Mouse (Mus musculus): Measurements from ENCODE around the gene Dbx1.

Dbx1 gene

DNA sequence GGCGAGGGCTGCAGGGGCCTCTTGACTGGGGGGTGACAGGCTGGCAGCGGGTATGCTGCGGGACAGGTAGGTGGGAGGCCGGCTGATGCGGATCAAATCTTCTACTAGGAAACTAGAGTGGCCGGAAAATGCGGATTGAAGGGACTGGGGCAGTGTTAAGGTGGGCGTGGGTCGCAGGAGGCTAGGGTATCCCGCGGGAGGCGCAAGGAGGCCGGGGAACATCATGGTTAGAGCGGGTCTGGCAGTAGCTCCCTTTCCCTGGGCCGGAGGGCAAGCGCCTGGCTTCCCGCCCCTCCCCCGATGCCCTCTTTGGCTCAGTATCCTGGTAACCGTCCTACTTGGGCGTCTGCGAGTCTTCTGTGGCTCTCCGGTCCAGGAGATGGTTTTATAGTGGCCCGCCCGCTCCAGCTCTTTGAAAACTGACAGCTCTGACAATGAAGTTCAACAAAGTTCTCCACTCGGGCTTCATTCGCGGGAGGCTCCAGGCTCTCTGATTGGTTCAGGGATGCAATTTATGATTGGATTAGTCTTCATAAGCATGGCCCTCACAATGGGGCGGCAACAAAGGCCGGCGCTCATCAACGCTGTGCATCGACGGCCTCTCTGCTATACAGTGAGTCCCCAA, at the start of gene Dbx1:
Gene Dbx1 (minus strand): TSS at position 359 of the 625 bp plus-strand sequence.
- no peak for DNase-seq (ENCODE audit: low read depth, low spot score)

DNA sequence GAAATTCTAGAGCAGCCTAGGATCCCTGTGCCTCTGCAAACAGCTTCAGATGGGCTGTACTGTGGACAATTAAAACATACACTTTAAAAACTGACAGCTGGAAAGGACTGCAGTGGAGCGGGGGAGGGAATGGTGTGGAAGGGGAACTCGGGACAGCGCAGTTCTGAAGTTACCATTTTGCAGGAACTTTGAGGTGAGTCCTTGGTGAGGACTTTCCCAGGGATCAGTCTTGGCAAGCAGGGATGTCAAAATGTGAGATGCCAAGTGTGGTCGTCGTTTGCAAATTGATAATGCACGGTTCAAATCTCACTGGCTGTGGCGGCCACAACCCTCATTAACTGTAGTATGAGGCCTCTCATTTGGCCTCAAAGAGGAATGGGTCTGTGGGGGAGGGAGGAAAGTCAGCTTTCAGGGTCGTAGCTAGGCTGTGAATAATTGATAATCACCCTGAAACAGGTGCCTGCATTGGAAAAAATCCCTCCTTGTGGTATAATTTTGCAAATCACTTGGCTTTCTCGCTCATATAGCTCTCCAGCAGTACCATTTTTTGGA, 42.3 kb upstream of the Dbx1 start:
- no peak for DNase-seq (ENCODE audit: low read depth, low spot score)

DNA sequence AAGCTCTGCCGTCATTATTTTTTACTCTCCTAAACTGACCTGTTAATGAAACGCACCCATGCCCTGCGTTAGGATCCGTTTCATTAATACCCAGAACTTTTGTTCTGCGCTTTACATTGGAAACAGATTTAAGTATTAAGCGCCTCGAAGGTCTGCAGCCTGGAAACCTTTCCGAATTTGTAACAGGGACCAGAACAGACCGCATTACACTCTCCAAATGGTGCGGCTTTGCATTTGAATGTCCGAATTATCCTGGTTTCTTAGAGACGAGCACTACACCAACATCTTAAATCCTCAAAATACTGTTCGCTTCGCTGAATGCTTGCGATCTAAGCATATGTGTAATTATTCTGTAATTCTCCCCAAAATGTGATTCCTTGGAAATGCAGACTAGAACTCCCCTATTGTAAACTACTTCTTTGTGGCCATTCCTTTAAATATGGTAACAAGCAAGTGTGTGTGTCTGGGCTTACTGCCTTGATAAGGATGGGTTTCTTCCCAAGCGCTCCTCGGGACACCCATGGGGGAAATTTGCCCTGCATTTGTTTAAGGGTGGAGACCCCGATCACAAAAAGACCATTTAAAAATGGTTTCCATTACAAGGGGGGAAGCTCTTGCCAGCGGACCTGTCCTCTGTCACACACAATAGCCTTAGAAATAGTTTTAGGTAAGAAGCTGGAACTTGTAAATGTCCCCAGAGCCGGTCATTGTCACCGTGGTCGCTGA, 41.6 kb upstream of the Dbx1 start:
- no peak for DNase-seq (ENCODE audit: low read depth, low spot score)

DNA sequence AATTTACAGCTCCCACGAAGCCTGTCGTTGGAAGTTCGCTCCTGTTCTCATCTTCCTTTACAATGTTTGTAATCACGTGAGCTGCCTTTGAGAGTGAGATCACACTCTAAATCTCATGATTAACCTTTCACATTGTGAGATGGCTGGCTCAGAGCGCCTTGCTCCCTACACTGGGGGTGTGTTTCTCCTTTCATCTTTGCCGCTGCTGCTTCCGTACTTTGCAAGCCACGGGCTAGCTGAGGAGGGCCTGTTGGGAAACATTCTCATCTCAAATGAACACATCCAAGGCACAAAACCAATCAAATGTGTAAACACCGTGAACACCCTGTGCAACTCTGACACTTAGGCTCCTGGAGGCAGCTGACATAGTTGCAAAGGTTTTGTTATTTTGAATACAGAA, 40.5 kb upstream of the Dbx1 start:
- DNase-seq (ENCODE audit: low read depth, low spot score) = no peak

DNA sequence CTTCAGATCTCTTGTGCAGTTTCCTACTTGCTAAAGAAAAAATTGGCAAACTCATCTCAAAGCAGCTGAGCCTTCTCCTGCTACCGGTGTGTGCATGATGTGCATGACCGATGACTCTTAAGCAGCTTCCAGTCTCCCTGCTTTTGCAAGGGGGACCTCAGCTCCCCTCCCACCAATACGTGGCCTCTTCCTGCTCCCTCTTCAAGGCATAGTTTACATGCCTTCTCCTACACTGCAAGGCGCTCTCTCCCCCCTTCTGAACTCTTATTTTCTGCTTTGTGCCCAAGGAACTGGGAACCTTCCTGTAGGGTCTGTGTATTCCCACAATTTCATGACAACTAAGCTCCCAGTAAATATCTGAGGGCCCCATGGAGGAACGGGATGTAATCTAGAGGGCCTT, 40.0 kb upstream of the Dbx1 start:
- DNase-seq (ENCODE audit: low read depth, low spot score) = no peak

DNA sequence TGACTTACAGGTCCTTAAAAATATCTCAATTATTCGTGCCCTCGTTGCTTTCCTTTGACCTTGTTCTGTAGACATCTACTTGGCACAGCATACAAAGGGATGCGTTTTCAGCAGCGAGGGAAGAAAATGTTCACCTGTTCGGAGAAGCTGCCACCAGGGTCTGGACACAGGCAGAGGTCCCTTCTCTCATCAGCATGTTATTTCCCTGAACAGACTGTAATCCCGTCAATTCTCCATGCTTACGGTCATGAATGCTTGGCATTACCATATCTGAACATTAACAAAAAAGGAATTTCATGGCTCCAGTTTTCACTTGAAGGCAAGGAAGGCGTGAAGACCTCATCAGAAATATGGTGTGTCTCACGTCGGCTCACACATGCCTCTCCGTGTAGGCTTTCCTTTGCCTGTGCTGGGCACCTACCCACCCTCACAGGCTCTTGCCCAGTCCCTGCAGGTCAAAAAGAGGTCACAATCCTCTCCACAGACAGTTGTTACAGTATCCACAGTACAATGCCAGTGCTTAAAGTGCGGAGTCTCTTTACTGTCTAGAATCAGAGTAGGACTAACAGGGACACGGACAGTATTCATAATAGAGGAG, 31.7 kb upstream of the Dbx1 start:
- DNase-seq (ENCODE audit: low read depth, low spot score) = peak; percentile 2

DNA sequence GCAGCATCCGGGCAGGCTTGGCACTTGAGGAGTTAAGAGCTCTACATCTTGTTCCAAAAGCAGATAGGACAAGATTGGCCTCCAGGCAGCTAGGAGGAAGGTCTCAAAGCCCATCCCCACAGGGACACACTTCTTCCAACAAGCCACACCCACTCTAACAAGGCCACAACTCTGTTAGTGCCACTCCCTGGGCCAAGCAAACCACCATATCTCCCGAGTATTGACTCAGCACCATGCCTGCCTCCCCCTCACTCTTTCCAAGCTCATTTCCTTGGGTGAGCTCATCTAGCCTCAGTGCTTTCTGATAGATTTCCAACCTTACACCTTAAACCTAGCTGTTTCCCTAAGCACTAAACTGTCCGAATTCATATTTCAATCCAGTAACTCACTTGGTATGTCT, 26.9 kb upstream of the Dbx1 start:
- no peak for DNase-seq (ENCODE audit: low read depth, low spot score)

DNA sequence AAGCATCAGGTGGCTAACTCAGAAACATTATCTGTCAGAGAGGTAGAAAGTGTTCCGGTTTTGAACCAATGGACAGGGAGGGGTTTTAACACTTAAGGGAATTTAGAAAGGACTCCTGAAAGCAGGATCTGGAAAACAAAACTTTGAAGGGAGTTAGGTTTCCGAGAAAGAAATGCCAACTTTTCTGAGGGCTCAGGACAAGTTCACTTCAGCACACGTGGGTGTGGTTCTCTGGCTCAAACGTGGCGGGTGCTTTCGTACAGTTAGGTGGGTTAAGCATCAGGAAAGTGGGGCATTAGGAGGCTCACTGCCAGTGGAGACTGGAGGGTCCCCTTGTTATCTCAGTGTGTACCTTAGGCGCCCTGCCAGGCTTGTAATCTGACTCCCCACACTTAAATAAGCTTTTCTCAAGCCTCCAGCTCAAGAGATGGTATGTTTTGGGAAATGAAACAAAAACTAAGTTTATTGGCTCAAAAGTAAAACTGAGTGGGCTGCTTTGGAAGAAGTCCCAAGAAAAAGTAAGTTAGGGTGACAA, 25.9 kb upstream of the Dbx1 start:
- no peak for DNase-seq (ENCODE audit: low read depth, low spot score)

DNA sequence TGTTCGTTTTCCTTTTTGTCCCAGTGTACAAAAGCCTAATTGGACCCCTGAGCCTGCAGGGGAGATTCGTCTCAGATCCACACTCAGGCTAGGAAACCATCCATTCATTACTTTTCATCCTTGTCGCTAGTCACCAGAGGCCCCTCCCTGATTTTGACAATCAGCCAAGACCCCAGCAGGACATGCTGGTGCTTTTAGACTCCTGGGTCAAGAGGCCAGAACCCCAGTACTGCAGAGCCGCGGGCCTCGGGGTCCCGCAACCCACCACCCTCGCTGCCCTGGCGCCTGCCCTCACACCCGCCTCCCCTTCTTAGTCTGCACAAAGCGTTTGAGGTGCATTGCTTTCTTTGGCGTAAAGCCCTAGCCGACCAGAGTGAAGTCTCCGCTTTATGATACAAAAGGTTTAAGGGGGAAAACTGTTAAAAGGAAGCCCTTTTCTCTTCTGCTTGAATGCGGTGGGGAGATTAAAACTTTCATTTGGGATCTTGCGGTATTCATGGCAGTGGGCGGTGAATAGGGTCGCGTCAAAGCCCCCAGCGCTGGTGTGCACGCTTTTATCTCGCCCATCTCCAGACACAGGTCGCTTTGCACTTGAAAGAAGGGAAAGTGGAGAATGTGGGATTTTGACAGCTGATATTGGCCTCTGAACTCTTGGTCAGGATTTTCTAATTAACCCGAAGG, 25.3 kb upstream of the Dbx1 start:
- DNase-seq (ENCODE audit: low read depth, low spot score) = no peak

DNA sequence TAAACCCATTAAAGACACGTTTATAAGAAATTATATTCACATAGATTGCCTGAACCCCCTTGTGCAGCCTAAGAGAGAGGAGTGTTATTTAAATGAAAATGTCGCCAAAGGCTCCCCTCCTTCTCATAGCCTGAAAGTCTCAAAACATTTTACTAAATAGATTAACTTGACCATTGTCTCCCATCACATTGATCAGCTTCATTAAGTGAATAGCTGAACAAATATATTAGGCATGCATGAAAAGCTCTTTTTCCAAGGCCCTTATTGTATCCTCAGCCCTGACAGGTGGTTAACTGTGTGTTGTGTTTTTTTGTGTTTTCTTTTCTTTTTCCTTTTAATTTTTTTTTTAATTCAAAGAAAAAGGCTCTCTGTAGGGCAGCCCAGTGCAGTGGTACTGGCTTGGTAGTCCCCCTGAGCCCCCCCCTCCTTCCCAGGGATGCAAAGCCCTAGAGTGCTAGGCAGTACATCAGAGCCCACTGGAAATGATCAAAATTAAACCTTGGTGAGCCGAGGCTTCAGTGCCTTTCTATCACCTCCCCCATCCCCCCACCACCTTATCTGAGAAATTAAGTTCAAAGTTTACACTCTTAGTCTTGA, 4.2 kb upstream of the Dbx1 start:
- no peak for DNase-seq (ENCODE audit: low read depth, low spot score)

DNA sequence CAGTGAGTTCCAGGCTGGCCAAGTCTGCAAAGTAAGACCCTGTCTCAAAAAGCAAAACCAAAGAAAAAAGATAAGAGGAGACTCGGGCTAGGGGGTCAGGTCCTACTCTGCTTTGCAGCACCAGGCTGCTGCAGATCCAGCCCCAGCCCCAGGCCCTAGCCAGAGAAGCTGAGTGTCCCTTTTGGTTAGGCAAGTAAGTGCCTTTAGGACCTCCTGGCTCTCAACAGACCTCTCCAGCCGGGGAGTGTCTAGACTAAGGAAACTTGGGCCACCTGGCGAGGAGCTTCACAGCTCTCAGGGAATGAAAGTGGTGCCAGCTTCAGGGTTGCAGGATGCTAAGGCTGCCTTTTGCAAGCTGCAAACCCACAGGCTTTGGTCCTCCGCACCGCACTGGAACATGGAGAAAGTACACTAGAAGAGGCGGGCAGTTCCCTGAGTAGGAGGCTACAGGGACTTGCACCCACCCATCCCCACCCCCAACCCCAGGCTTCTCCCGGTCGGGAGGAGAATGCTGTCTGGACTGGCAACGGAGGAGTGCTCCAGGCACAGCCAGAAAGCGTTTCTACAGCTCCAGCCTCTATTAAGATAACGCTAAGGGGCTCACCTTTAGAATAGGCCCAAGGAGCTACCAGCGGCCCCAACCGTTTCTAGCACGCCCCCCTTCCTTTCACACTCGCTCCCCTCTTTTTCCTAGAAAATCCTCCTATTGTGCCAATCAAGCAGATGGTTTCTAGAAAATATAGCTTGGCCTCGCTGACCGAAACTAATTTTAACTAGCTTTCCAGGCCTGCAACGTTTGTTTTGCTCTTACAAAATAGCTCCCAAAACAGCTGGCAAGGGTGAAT, 3.4 kb upstream of the Dbx1 start:
- DNase-seq (ENCODE audit: low read depth, low spot score) = no peak

DNA sequence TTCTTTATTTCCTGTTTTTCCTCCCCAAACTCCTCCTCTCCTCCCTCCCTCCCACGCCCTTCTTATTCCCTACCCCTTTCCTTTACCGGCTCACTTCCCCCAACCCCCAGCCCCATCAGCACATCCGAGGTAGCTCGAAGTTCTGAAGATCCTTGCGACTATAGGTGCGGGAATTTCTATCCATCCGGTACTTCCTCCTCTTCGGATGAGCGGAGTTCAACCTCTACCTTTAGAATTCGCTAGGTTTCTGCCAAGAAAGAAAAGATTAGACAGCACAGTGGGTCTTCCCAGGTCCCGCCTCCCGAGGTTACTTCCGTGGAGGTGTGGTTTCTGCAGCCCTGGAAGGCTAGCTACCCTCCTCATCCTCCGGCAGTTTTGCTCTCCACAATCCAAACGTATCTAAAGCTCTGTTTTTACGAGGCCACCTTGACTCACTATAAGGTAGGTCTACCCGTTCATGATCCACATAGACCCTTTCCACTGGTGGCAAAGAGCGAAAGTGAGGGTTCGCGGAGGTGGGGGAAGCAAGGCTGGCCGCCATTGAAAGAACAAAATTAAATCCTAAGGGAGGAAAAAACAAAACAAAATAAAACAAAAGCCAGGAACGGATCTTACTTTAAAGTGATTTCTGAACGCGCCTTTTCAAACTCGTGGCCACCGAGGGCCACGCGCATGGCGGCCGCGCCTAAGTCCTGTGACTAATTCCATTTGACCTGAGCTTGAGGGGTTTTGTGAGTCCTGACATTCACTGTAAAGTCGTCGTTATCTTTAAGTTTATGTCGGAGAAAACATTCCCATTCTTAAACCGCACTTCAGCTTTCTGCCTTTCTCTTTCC, 2.5 kb upstream of the Dbx1 start:
- no peak for DNase-seq (ENCODE audit: low read depth, low spot score)

DNA sequence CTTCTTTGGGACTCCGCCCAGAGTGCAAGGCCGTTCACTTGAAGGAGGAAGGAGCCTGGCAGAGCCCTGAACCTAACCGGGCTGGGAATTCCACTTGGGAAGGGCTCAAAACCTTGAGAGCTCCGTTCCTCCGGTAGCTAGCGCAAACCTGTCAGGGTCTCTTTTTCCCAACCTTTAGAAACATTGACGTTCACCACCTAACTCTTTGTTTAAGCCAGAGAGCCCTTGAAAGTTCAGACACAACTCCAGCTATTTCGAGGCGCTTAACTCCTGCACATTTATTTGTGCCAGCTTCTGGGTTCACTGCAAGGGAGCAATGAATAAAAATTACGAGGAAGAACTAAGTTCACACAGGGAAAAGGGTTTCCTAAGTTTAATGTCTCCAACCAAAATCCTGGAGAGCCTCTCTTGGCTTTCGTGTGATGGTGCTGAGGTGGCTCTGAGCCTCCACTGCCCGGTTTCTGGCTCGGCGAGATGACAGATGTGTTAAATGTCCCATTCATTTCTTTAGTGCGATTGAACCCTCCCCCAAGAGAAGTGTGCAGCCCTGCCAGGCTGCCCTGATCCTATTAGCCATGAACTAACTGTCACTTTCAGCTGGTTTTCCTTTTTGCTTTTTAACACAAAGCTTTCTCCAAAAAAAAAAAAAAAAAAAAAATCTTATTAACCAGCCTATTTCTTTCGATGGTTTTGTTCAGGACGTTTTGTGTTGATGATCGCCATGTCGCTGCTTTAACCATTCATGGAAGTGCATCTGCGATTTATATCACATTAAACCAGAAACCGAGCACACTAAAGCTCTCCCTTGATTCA, 1.4 kb upstream of the Dbx1 start:
- no peak for DNase-seq (ENCODE audit: low read depth, low spot score)

DNA sequence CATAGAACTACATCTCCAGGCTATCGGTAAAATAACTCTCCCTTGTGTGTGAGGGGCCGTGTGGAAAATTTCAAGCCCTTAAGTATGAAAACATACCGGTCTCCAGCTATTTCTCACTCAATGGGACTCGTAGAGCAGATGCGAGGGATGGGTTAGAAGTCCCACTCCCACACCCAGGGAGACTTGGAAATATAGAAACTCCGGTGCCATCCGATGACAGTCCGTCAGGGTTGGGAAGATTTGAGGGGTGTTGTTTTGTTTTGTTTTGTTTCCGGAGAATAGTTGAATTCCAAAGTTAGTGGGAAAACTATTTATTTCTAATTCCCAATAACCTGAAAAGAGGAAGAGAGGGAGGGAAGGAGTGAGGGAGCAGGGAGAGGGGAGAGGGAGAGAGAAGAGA, 632 bp upstream of the Dbx1 start:
- DNase-seq (ENCODE audit: low read depth, low spot score) = no peak

DNA sequence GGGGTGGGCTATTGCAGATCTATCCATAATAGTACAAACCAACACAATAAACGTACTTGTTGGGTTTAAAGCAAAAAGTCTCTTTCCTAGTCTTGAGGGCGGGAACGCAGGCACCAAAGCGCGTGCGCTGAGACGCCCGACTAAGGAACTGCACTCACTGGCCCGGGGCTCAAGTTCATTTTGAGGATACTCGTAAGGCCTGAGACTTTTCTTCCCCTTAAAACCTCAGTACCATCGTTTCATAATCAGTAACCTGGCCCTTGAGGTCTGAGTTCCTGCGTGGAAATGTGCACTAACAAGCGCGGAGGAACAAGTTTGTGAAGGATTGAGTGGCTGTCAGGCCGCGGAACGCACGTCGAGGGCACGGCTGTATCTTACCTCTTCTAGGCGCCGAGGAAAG, 678 bp downstream of the Dbx1 start:
- DNase-seq (ENCODE audit: low read depth, low spot score) = no peak

DNA sequence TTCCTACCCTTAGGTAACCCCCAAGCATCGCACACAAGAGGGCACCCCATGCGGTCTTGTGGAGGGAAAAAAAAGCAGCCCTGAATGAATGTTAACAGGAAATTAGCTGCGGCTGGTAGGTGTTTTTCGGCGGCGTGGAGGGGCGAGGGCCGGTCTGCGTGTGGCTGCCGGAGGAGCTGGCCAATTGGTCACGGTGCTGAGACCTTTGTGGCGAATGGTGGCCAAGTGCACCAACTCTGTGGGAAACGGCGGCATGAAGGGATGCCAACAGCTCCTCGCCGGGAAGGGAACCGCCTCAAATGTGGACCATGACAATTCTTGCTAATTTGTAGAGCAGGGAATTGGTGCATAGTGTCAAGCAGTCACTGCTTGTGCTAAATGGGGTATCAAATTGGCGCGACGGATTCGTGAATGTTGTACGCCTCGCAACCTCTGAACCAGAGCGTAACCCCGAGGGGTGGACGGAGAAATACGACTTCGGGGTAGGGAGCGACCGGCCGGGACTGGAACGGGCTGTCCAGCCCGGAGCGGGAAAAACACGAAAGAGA, 1.5 kb downstream of the Dbx1 start:
- DNase-seq (ENCODE audit: low read depth, low spot score) = no peak

DNA sequence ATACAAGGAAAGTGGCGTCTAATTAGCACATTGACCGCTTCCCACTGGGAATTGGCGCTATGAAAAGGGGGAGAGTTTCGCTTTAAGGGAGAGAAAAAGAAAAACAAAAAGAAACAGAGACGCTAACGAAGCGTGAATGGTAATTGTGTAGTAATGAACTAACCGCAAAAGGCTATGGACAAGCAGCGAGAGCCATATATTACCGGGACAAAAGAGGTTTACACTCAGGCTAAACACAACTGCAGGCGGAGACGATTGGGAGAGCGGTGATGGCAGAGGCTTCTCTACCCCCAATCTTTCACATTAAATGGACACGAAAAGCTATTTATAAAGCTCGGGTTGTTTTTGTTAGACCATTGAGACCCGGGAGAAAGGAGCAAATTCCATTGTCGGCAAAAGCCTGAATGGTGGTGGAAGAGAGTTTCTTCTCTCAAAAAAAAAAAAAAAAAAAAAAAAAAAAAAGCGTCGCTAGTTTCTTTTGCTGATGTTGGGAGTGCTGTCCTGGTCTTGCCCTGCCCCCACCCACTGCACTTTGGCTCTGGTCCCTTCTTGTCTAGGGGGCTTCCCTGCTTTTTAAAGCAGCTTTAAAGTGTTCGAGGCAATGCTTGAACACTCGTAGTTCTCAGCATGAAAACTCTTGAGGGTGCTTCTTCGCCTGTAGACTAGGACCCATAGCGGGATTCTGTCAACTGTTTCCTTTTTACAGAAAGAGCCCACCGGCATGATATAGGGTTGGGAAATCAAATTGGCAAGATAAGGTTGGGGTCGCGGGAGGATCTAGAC, 2.2 kb downstream of the Dbx1 start:
- DNase-seq (ENCODE audit: low read depth, low spot score) = no peak

All from skeletal muscle tissue, adult 2 months (tissue).